ENCODE assay signal across 13 mouse cellular contexts in the genomic region with DNA sequence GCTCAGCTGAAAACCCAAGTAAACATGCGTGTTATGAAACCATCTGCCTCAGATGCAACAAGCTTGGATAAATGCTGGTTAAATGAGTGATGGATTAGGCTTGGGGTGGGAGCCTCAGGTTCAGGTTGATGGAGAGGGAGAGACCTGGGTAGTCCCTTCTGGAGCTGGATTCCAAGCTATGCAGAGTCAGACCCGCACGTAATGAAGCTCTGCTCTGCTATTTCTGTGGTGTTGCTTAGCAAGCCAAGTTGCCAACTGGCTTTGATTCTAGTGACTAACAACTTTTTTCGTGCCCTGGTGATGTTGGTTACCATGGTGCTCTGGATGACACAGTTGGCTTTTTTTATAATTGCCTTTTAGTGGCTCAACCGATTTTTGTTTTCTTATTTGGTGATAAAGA. TPM values are rescaled to one million over a fixed set of nuclear protein-coding genes. Genes with fewer than 3 reads are reported as not detected.
DNase-seq lines count a peak whose midpoint lies in the region; ATAC-seq and TF ChIP-seq lines count a peak whose summit lies in the region.
"Had no signal": no experiment of that assay in that cellular context is flagged by ENCODE, and none has a peak within 500 bp of the region (broad histone marks: within the 10 kb centered on the region; RNA-seq: fewer than 3 reads in every experiment).

No protein-coding gene starts in this region.

- no peak for TF ChIP-seq CTCF in cerebellum, adult 2 months (IDR thresholded peaks at IDR 0.05; ENCODE audit: borderline replicate concordance, insufficient read depth, low read depth, low read length)
- TF ChIP-seq CTCF in olfactory bulb, adult 2 months (IDR thresholded peaks at IDR 0.05; ENCODE audit: insufficient read depth, low read depth, low read length), result no peak

- no peaks in the 10 kb centered on the region for H3K27me3 ChIP-seq in cerebellum, adult 2 months (ENCODE audit: control insufficient read depth, insufficient read depth, low read length)
- no peaks in the 10 kb centered on the region; the same call in 1 of the 2 replicates for H3K27me3 ChIP-seq in liver, embryonic 12.5 days (replicated peaks)
- H3K27me3 ChIP-seq in liver, embryonic 11.5 days (replicated peaks; ENCODE audit: control insufficient read depth, insufficient read depth, low read length), result no peaks in the 10 kb centered on the region
- H3K27me3 ChIP-seq in neural tube, embryonic 15.5 days (replicated peaks), result no peaks in the 10 kb centered on the region
- H3K27me3 ChIP-seq: forebrain, embryonic 12.5 days; hindbrain, embryonic 15.5 days had no signal

- TF ChIP-seq POLR2A in cerebellum, adult 2 months (IDR thresholded peaks at IDR 0.05; ENCODE audit: borderline replicate concordance, insufficient read depth, low read length), result no peak
- no peak for TF ChIP-seq POLR2A in olfactory bulb, adult 2 months (IDR thresholded peaks at IDR 0.05; ENCODE audit: insufficient read depth, low read depth, low read length)

- no peak overlapping the region for H3K9ac ChIP-seq in liver, embryonic 12.5 days
- H3K9ac ChIP-seq in liver, embryonic 11.5 days (ENCODE audit: low read depth, low read length), result no peak overlapping the region
- no peak overlapping the region for H3K9ac ChIP-seq in neural tube, embryonic 15.5 days (replicated peaks)
- H3K9ac ChIP-seq: forebrain, embryonic 12.5 days; hindbrain, embryonic 15.5 days had no signal

- peak overlapping the region; percentile 94 for H3K27ac ChIP-seq in cerebellum, adult 2 months (ENCODE audit: insufficient read depth, low read length)
- peak overlapping the region; percentile 72 for H3K27ac ChIP-seq in liver, embryonic 12.5 days
- no peak overlapping the region for H3K27ac ChIP-seq in liver, embryonic 11.5 days (ENCODE audit: low read depth, low read length)
- peak overlapping the region; percentile 96 for H3K27ac ChIP-seq in olfactory bulb, adult 2 months (ENCODE audit: insufficient read depth, low read depth, low read length)
- H3K27ac ChIP-seq in neural tube, embryonic 15.5 days (replicated peaks), result no peak overlapping the region
- H3K27ac ChIP-seq: forebrain, embryonic 12.5 days; hindbrain, embryonic 15.5 days had no signal

- no peak for ATAC-seq in liver, embryonic 12.5 days
- ATAC-seq in liver, embryonic 11.5 days (replicated peaks; ENCODE audit: low FRiP score), result no peak
- no peak for ATAC-seq in neural tube, embryonic 15.5 days (ENCODE audit: low FRiP score)

- no peak overlapping the region for H3K4me2 ChIP-seq in liver, embryonic 12.5 days
- H3K4me2 ChIP-seq in liver, embryonic 11.5 days, result no peak overlapping the region
- no peak overlapping the region for H3K4me2 ChIP-seq in neural tube, embryonic 15.5 days
- H3K4me2 ChIP-seq: forebrain, embryonic 12.5 days; hindbrain, embryonic 15.5 days had no signal

- H3K36me3 ChIP-seq in liver, embryonic 12.5 days, result no peaks in the 10 kb centered on the region
- no peaks in the 10 kb centered on the region for H3K36me3 ChIP-seq in liver, embryonic 11.5 days (ENCODE audit: control insufficient read depth, insufficient read depth, low read length)
- H3K36me3 ChIP-seq in neural tube, embryonic 15.5 days, result no peaks in the 10 kb centered on the region
- H3K36me3 ChIP-seq: forebrain, embryonic 12.5 days; hindbrain, embryonic 15.5 days had no signal

- H3K4me3 ChIP-seq in cerebellum, adult 2 months (replicated peaks; ENCODE audit: insufficient read depth, low read depth, low read length), result peak overlapping the region; percentile 10
- H3K4me3 ChIP-seq in liver, embryonic 12.5 days, result no peak overlapping the region
- no peak overlapping the region for H3K4me3 ChIP-seq in liver, embryonic 11.5 days (ENCODE audit: low read depth, low read length)
- H3K4me3 ChIP-seq in olfactory bulb, adult 2 months (ENCODE audit: insufficient read depth, low read depth, low read length), result no peak overlapping the region; the same call in 1 of the 2 replicates
- no peak overlapping the region for H3K4me3 ChIP-seq in neural tube, embryonic 15.5 days (replicated peaks)
- H3K4me3 ChIP-seq: forebrain, embryonic 12.5 days; hindbrain, embryonic 15.5 days had no signal

- DNase-seq in cerebellum, adult 2 months, result peak in 1 of 2 experiments; percentile 49
- DNase-seq in cerebellum, adult 8-10 months, result no peak
- DNase-seq in liver, embryonic 11.5 days (ENCODE audit: low spot score), result no peak
- peak; percentile 69 to 76 for DNase-seq in layer of hippocampus, adult 8-10 months (ENCODE audit: low spot score in 2 of 2)
- DNase-seq in neural tube, embryonic 10.5 days (ENCODE audit: extremely low spot score, low spot score), result no peak
- DNase-seq: liver; lung, postnatal 14 days; thymus, postnatal 36 days had no signal

- WGBS in cerebellum, adult 2 months, result 10% methylated on average over 5 of the region's 5 CpGs
- WGBS in liver, embryonic 12.5 days (ENCODE audit: insufficient replicate concordance), result 78% methylated on average over 5 of the region's 5 CpGs
- WGBS in liver, embryonic 11.5 days, result 83% methylated on average over 5 of the region's 5 CpGs
- 26% methylated on average over 5 of the region's 5 CpGs for WGBS in olfactory bulb, adult 2 months
- WGBS in neural tube, embryonic 15.5 days, result 77% methylated on average over 5 of the region's 5 CpGs

- peaks cover 16% of the 10 kb centered on the region for H3K4me1 ChIP-seq in cerebellum, adult 2 months (ENCODE audit: control insufficient read depth, insufficient read depth, low read length)
- peaks cover 19% of the 10 kb centered on the region for H3K4me1 ChIP-seq in liver, embryonic 12.5 days
- no peaks in the 10 kb centered on the region for H3K4me1 ChIP-seq in liver, embryonic 11.5 days (replicated peaks; ENCODE audit: control insufficient read depth, insufficient read depth, low read length)
- no peaks in the 10 kb centered on the region for H3K4me1 ChIP-seq in olfactory bulb, adult 2 months (ENCODE audit: control insufficient read depth, insufficient read depth, low read length)
- H3K4me1 ChIP-seq in neural tube, embryonic 15.5 days, result no peaks in the 10 kb centered on the region
- H3K4me1 ChIP-seq: forebrain, embryonic 12.5 days; hindbrain, embryonic 15.5 days had no signal

- H3K9me3 ChIP-seq in liver, embryonic 12.5 days (replicated peaks), result no peaks in the 10 kb centered on the region
- H3K9me3 ChIP-seq in liver, embryonic 11.5 days (ENCODE audit: control insufficient read depth, low read length), result no peaks in the 10 kb centered on the region
- H3K9me3 ChIP-seq in neural tube, embryonic 15.5 days (replicated peaks), result no peaks in the 10 kb centered on the region
- H3K9me3 ChIP-seq: forebrain, embryonic 12.5 days; hindbrain, embryonic 15.5 days had no signal

RNA-seq across cellular contexts. Expression of gene Cnnm1, which starts 11.9 kb away (rescaled TPM):
- polyA plus RNA-seq in cerebellum, adult 2 months (2012; rRNA removed), result 80.2 and 86.8 TPM in 2 replicates
- polyA plus RNA-seq in liver, embryonic 12.5 days (2016; fragmentation: Nextera tagmentation; extraction: Ambion mirVana), result 0.08 and 0.18 TPM in 2 replicates
- polyA plus RNA-seq in liver, embryonic 11.5 days (2014; fragmentation: Nextera tagmentation; extraction: Ambion mirVana), result 0.21 and 0.23 TPM in 2 replicates
- 100 to 1,000 TPM in 3 of 4 experiments, 10 to 100 TPM in 1; 94.0 to 124 (median 105) TPM for total RNA-seq in layer of hippocampus, adult 8-10 months (2022)
- not detected in 2 replicates for polyA plus RNA-seq in olfactory bulb, adult 2 months (2012; ENCODE audit: insufficient read depth, insufficient read length, low replicate concordance, missing spikeins)
- polyA plus RNA-seq in neural tube, embryonic 15.5 days (2015; fragmentation: Nextera tagmentation; extraction: Ambion mirVana), result 4.9 and 5.1 TPM in 2 replicates

Comparison
In these comparisons a context has a peak if more than half of its experiments do, and no peak if none do; other contexts are left out.
1. H3K27ac ChIP-seq: peak in cerebellum, adult 2 months (single experiment), liver, embryonic 12.5 days (single experiment) and olfactory bulb, adult 2 months (single experiment); none in liver, embryonic 11.5 days (single experiment) and neural tube, embryonic 15.5 days (single experiment).
2. DNase-seq: peak in layer of hippocampus, adult 8-10 months (2 of 2); none in cerebellum, adult 8-10 months (single experiment), liver, embryonic 11.5 days (single experiment) and neural tube, embryonic 10.5 days (single experiment).